Mouse (Mus musculus) frontal cortex, adult 2 months (tissue): ENCODE results near the gene Gm29797. TPM values are rescaled to one million over a fixed set of nuclear protein-coding genes. Genes with fewer than 3 reads are reported as not detected.

Experiments
- DNase-seq, 2 experiments: peaks; one replicate each; pipeline ENCODE4 v3.0.0; 2022; ENCODE audit warnings: low spot score in 1 of 2; ENCODE audit errors: extremely low spot score in 1 of 2
- polyA plus RNA-seq: library from polyadenylated mRNA; depleted of rRNA; stranded (reverse); fragments of >200 nt; gene quantifications from 2 replicates; pipeline ENCODE4 v1.2.3, GENCODE M21; 2012; rRNA removed

Gm29797 gene
- polyA plus RNA-seq, 1 experiment = not detected

DNA sequence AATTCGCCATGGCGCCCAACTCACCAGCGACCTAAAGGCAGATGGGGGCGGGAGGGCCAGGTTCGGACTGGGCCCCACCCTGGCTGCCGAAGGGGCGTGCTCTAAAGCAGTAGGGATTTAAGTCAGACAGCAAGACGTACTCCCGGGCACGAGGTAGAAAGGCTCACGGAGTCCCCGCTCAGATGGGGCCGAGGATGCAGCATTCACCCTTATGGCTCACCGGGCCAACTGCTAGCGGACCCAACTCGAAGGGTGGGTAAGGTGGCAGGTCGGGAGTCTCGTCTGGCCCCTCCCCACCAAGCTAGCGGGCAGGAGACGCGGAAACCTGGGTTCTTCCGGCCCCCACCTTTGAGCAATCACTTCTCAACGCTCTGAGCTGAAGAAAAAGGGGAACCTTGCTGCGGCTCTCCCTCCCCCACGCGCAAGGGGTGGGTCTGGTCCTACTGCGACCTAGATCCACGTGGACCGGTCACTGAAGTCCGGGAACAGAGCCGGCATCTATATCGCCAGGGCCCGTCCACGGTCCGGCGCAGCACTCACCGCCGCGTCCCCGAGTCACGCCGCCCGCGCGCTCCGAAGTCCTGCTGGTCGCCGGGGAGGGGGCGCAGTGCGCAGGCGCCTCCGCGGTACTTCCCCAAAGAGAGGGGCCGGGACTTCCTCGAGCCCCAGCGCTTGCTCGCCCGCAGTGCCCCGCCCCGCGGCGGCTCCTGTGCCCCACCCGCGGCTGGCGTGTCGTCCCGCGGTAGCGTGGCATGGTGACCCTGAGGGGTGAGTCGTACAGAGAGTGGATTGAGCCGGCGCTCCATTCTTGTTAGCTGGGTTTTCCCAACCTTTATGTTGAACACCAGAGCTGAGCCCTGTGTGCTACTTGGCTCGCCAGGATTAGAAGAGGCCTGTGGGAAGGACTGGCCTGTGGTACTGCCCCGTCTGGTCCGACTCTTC is 36.8 kb downstream of the Gm29797 start, which contains the start of gene Rgs19:
TSS of gene Rgs19 (minus strand) at position 639 of the 942 bp plus-strand sequence.
- peak in 1 of 2 experiments; percentile 74 for DNase-seq

DNA sequence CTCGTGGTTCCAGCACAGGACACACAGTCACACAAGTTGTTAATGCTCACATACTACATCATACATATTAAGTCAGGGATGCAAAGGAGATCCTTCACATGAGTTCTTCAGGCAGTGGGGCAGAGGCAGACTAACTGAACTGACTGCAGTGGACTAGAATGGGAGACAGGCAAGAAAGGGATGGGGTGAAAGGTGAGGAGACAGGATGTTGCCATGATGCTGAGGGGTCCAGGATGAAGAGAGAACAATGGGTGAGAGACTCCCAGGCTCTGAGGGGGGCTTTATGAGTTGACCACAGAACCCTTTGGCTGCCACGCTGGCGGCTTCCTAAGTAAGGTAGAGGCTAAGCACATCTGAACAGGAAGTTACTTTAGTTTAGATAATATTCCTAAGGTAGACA is 37.7 kb downstream of the Gm29797 start:
- DNase-seq = no peak

DNA sequence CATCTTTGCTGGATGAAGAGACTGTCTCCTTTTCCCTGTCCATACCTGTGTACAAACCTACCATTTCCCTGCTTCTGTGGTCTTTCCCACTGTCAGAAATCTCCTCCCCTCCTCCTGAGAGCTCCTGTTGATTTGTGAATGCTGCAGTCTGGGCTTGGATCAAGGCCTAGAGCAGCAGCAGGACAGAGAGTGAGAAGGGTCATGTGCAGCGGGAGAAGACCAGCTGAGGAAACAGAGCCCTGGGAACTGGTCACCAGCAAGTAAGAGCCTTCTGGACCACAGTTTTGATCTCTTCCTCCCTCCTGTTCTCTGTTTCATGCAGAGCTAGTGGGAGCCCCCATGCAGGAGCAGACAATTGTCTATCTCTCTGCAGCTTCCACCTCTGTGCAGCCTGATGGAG is 38.9 kb downstream of the Gm29797 start:
- no peak for DNase-seq

DNA sequence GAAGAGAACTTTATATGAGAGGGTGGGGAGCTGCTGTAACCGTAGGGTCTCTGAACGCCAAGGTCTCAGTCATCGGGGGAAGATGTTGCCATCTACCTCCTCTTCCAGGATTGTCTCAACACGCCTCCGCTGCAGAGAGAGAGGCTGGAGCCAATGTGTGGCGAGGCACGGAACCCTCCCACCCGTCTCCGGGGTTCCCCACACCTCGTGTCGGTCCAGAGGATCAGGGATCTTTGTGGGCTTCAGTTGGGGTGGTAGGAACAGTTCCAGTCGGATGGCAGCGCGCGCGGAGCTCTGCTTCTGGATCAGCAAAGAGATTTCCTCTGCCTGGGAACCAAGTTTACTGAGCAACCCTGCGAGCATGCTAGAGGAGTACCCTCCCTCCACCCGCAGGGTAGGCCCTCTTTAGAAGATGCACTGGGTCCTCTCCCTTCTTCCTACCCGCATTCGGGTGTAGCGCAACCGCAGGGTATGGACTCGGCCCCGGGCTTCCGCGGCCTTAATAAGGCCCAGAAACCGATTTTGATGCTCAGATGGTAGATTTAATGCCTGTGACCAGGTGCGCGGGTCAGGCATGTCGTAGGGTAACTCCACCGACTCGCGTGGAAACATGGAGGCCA is 40.1 kb downstream of the Gm29797 start:
- no peak for DNase-seq

DNA sequence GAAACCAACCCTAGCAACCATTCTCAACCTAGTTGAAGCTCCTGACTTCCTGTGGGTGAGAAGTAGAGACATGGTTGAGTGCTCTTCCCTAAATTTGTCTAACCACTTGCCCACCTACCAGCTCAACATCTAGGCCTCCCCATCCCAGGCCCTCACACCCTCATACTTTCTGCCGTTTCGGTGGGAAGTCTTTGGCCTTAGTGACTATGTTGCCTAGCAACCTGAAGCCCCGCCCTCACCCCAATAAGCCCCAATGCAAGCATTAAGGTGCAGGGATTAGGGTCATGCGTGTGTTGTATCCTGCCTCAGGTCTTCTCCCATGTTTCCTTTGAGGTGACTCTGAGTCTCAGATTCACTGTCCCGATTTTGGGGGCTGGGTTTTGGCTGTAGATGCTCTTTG is 41.4 kb downstream of the Gm29797 start, which contains the start of gene Lkaaear1:
TSS of gene Lkaaear1 (minus strand) at position 202 of the 400 bp plus-strand sequence.
- DNase-seq = no peak

DNA sequence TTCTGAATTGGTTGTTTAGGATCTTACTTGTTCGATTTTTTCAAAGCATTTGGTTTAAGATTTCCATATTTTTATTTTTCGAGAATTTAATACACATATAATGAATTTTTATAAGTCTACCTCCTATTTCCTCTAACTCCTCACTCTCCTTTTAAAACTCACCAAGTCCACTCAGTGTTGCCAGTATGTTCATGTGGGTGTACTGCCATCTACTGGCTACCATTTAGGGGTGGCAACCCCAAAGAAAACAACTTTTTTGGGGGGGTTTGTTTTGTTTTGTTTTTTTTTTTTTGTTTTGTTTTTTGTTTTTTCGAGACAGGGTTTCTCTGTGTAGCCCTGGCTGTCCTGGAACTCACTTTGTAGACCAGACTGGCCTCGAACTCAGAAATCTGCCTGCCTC is 49.8 kb downstream of the Gm29797 start:
- no peak for DNase-seq

Other genes with a start within 250 kb of the Gm29797 start
- 6.6 and 6.9 TPM in 2 replicates for gene Zbtb46, start 197.6 kb upstream of the Gm29797 start, polyA plus RNA-seq
- not detected in 2 replicates for gene Abhd16b, start 163.8 kb upstream of the Gm29797 start, polyA plus RNA-seq
- gene Tpd52l2, start 159.9 kb upstream of the Gm29797 start, polyA plus RNA-seq = 115 and 118 TPM in 2 replicates
- 139 and 171 TPM in 2 replicates for gene Dnajc5, start 136.5 kb upstream of the Gm29797 start, polyA plus RNA-seq
- 125 and 149 TPM in 2 replicates for gene Uckl1, start 72.1 kb upstream of the Gm29797 start, polyA plus RNA-seq
- 35.7 and 38.0 TPM in 2 replicates for gene Prpf6, start 65.2 kb upstream of the Gm29797 start, polyA plus RNA-seq
- gene Zfp512b, start 64.2 kb upstream of the Gm29797 start, polyA plus RNA-seq = 76.7 and 101 TPM in 2 replicates
- 30.1 and 30.6 TPM in 2 replicates for gene Samd10, start 57.8 kb upstream of the Gm29797 start, polyA plus RNA-seq
- gene Sox18, start 14.6 kb downstream of the Gm29797 start, polyA plus RNA-seq = 20.4 and 22.5 TPM in 2 replicates
- gene Tcea2, start 23.3 kb downstream of the Gm29797 start, polyA plus RNA-seq = 155 and 160 TPM in 2 replicates
- gene Rgs19, start 36.9 kb downstream of the Gm29797 start, polyA plus RNA-seq = 42.6 and 53.6 TPM in 2 replicates
- gene Lkaaear1, start 41.4 kb downstream of the Gm29797 start, polyA plus RNA-seq = not detected in 2 replicates
- 26.4 and 34.4 TPM in 2 replicates for gene Oprl1, start 58.0 kb downstream of the Gm29797 start, polyA plus RNA-seq
- gene Myt1, start 106.3 kb downstream of the Gm29797 start, polyA plus RNA-seq = 15.6 and 16.9 TPM in 2 replicates
- gene Pcmtd2, start 180.8 kb downstream of the Gm29797 start, polyA plus RNA-seq = 74.7 and 88.9 TPM in 2 replicates
- 27.8 and 30.5 TPM in 2 replicates for gene Polr3k, start 207.3 kb downstream of the Gm29797 start, polyA plus RNA-seq